Mouse (Mus musculus): ENCODE data around the gene Zfp398. TPM values are rescaled to one million over a fixed set of nuclear protein-coding genes. Genes with fewer than 3 reads are reported as not detected.

Gene Zfp398
- polyA plus RNA-seq, 1 experiment from 2014 or later = 8.6 TPM

GRCm38 (mm10) chr6:47877461-47878132, 42.1 kb downstream of the Zfp398 start:
- Histone ChIP-seq H3K27me3 (replicated peaks; ENCODE audit: low read depth, poor library complexity, severe bottlenecking) (no peaks in the 10 kb centered on the region), H3K36me3 (replicated peaks) (peaks cover 35% of the 10 kb centered on the region), H3K27ac (replicated peaks) (peak overlapping the region; percentile 98), H3K4me3 (peak overlapping the region; percentile 88), H3K4me1 (peaks cover 20% of the 10 kb centered on the region), H3K9me3 (no peaks in the 10 kb centered on the region)
- WGBS = under 1% methylated on average over 71 of the region's 71 CpGs
- peak; percentile 95 for DNase-seq (ENCODE audit: low spot score)

DNA sequence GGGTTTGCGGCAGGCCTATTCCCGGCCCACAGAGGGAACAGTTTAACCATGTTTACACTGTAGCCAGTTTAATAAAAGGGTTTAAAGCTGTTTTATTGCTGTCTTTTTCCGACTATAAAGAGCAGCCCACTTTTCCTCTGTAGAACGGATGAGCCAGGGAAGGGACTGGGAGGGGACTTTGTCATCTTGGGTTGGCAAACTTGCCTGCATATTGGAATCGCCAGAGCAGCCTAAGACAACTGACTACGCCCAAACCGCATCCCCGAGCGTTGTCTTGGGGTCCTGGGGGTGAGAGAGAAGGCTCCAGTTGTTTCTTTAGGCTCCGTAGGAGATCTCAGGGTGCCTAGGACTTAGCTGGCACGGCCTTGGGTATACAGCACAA, 42.7 kb downstream of the Zfp398 start:
- peaks cover 20% of the 10 kb centered on the region for H3K4me1 ChIP-seq
- H3K9me3 ChIP-seq = no peaks in the 10 kb centered on the region
- peak overlapping the region; percentile 88 for H3K4me3 ChIP-seq
- no peaks in the 10 kb centered on the region for H3K27me3 ChIP-seq (replicated peaks; ENCODE audit: low read depth, poor library complexity, severe bottlenecking)
- peaks cover 40% of the 10 kb centered on the region for H3K36me3 ChIP-seq (replicated peaks)
- peak overlapping the region; percentile 98 for H3K27ac ChIP-seq (replicated peaks)
- WGBS = 2% methylated on average over 11 of the region's 11 CpGs
- no peak for DNase-seq (ENCODE audit: low spot score)

- Histone ChIP-seq H3K4me1 (peaks cover 20% of the 10 kb centered on the region), H3K9me3 (no peaks in the 10 kb centered on the region), H3K4me3 (peak overlapping the region; percentile 88), H3K36me3 (replicated peaks) (peaks cover 45% of the 10 kb centered on the region), H3K27me3 (replicated peaks; ENCODE audit: low read depth, poor library complexity, severe bottlenecking) (no peaks in the 10 kb centered on the region), H3K27ac (replicated peaks) (peak overlapping the region; percentile 98)
- no peak for DNase-seq (ENCODE audit: low spot score)
- 45% methylated on average over 3 of the region's 3 CpGs for WGBS
Measured at GRCm38 (mm10) chr6:47878593-47878992, 43.1 kb downstream of the Zfp398 start.

GRCm38 (mm10) chr6:47879049-47879716, 43.7 kb downstream of the Zfp398 start:
- H3K27ac ChIP-seq (replicated peaks) = peak overlapping the region; percentile 98
- WGBS = 76% methylated on average over 4 of the region's 4 CpGs
- H3K9me3 ChIP-seq = no peaks in the 10 kb centered on the region
- H3K27me3 ChIP-seq (replicated peaks; ENCODE audit: low read depth, poor library complexity, severe bottlenecking) = no peaks in the 10 kb centered on the region
- peaks cover 50% of the 10 kb centered on the region for H3K36me3 ChIP-seq (replicated peaks)
- no peak for DNase-seq (ENCODE audit: low spot score)
- H3K4me1 ChIP-seq = peaks cover 20% of the 10 kb centered on the region
- H3K4me3 ChIP-seq = peak overlapping the region; percentile 88

- peaks cover 20% of the 10 kb centered on the region for H3K4me1 ChIP-seq
- H3K36me3 ChIP-seq (replicated peaks) = peaks cover 60% of the 10 kb centered on the region
- no peak for DNase-seq (ENCODE audit: low spot score)
- 0 out of 2 replicates have a peak overlapping the region, but pooled peaks have one; percentile 6 for H3K27ac ChIP-seq (replicated peaks)
- H3K27me3 ChIP-seq (replicated peaks; ENCODE audit: low read depth, poor library complexity, severe bottlenecking) = no peaks in the 10 kb centered on the region
- no peaks in the 10 kb centered on the region for H3K9me3 ChIP-seq
- 94% methylated on average over 10 of the region's 10 CpGs for WGBS
- no peak overlapping the region for H3K4me3 ChIP-seq
Measured at GRCm38 (mm10) chr6:47880166-47880565, 44.7 kb downstream of the Zfp398 start.

- Histone ChIP-seq H3K4me3 (no peak overlapping the region), H3K36me3 (replicated peaks) (peaks cover 98% of the 10 kb centered on the region), H3K9me3 (no peaks in the 10 kb centered on the region), H3K27ac (replicated peaks) (no peak overlapping the region), H3K27me3 (replicated peaks; ENCODE audit: low read depth, poor library complexity, severe bottlenecking) (no peaks in the 10 kb centered on the region), H3K4me1 (no peaks in the 10 kb centered on the region)
- DNase-seq (ENCODE audit: low spot score) = no peak
- 85% methylated on average over 8 of the region's 8 CpGs for WGBS
Measured at GRCm38 (mm10) chr6:47888812-47889383, 53.4 kb downstream of the Zfp398 start.

DNA sequence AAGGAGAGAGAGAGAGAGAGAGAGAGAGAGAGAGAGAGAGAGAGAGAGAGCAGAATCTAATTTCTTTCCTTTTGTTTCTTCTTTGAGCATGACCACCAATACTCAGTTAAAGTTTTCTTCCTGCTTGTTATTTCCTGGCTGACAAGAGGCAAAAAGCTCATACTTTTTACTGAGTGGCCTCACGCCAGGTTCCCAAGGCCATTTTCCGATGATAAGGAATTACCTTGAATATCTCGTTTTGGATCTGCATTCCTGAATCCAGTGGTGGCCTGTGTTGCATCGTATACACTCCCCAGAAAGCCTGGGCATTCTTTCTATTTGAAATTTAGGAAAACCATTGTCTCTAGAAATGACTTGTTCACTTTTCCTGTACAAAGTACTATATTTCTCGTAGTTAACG, 64.0 kb downstream of the Zfp398 start:
- 94% methylated on average over 6 of the region's 6 CpGs for WGBS
- no peaks in the 10 kb centered on the region for H3K9me3 ChIP-seq
- DNase-seq (ENCODE audit: low spot score) = no peak
- peaks cover 23% of the 10 kb centered on the region for H3K27me3 ChIP-seq (replicated peaks; ENCODE audit: low read depth, poor library complexity, severe bottlenecking)
- H3K4me1 ChIP-seq = peaks cover 3% of the 10 kb centered on the region; the same call in 1 of the 2 replicates
- H3K36me3 ChIP-seq (replicated peaks) = peaks cover 79% of the 10 kb centered on the region
- H3K27ac ChIP-seq (replicated peaks) = no peak overlapping the region
- no peak overlapping the region for H3K4me3 ChIP-seq

DNA sequence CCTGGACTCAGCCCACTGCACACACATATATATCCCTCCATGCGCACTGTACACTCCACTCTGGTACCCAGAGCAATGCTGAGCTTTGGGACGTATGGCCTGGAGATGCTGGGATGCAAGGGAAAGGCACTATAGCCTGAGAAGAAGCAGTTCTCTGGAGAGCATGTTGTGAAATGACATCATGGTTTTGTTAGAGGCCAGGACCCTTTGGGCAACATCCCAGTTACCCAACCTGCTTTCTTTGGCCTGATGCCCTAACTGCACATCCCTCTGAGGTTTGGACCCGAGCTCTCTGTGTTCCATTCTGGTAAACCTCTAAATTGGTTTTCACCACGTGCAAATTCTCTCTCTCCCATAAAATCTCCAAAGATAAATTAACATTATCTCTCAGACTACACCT, 68.1 kb downstream of the Zfp398 start:
- H3K4me3 ChIP-seq = no peak overlapping the region
- WGBS = 82% methylated on average over 4 of the region's 4 CpGs
- peaks cover 7% of the 10 kb centered on the region; the same call in 1 of the 2 replicates for H3K9me3 ChIP-seq
- H3K4me1 ChIP-seq = peaks cover 8% of the 10 kb centered on the region; the same call in 1 of the 2 replicates
- no peak overlapping the region for H3K27ac ChIP-seq (replicated peaks)
- peaks cover 36% of the 10 kb centered on the region for H3K27me3 ChIP-seq (replicated peaks; ENCODE audit: low read depth, poor library complexity, severe bottlenecking)
- peaks cover 95% of the 10 kb centered on the region for H3K36me3 ChIP-seq (replicated peaks)
- no peak for DNase-seq (ENCODE audit: low spot score)

- Histone ChIP-seq H3K4me3 (peak overlapping the region; percentile 31; the same call in 1 of the 2 replicates), H3K4me1 (peaks cover 8% of the 10 kb centered on the region; the same call in 1 of the 2 replicates), H3K27ac (replicated peaks) (no peak overlapping the region), H3K9me3 (peaks cover 7% of the 10 kb centered on the region; the same call in 1 of the 2 replicates), H3K36me3 (replicated peaks) (peaks cover 87% of the 10 kb centered on the region), H3K27me3 (replicated peaks; ENCODE audit: low read depth, poor library complexity, severe bottlenecking) (peaks cover 36% of the 10 kb centered on the region)
- WGBS = 35% methylated on average over 19 of the region's 19 CpGs
- DNase-seq (ENCODE audit: low spot score) = peak; percentile 31
Measured at GRCm38 (mm10) chr6:47904361-47904760, 68.9 kb downstream of the Zfp398 start.

DNA sequence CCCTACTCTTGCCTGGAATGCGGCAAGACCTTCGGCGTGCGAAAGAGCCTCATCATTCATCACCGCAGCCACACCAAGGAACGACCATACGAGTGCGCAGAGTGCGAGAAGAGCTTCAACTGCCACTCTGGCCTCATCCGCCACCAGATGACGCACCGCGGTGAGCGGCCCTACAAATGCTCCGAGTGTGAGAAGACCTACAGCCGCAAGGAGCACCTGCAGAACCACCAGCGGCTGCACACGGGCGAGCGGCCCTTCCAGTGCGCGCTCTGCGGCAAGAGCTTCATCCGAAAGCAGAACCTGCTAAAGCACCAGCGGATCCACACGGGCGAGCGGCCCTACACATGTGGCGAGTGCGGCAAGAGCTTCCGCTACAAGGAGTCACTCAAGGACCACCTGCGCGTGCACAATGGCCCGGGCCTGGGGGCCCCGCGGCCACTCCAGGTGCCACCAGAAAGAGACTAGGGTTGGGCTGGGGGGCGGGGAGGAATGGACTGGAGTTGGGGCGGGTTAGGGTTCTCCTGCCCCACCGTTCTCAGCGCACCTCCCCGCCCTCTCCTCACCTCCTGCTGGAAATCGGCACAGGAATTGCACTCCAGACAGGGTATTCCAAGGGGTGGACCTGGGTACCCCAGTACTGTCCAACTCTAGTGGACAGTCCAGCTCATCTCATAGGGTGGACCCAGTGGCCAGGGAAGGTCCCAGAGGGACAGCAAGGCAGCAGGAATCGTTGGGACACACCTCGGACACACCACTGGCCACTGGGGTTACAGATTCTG, 69.6 kb downstream of the Zfp398 start:
- WGBS = 50% methylated on average over 44 of the region's 44 CpGs
- peaks cover 80% of the 10 kb centered on the region for H3K36me3 ChIP-seq (replicated peaks)
- H3K9me3 ChIP-seq = peaks cover 7% of the 10 kb centered on the region; the same call in 1 of the 2 replicates
- peak; percentile 35 for DNase-seq (ENCODE audit: low spot score)
- H3K4me1 ChIP-seq = peaks cover 8% of the 10 kb centered on the region; the same call in 1 of the 2 replicates
- H3K4me3 ChIP-seq = peak overlapping the region; percentile 31; the same call in 1 of the 2 replicates
- H3K27me3 ChIP-seq (replicated peaks; ENCODE audit: low read depth, poor library complexity, severe bottlenecking) = peaks cover 36% of the 10 kb centered on the region
- no peak overlapping the region for H3K27ac ChIP-seq (replicated peaks)

DNA sequence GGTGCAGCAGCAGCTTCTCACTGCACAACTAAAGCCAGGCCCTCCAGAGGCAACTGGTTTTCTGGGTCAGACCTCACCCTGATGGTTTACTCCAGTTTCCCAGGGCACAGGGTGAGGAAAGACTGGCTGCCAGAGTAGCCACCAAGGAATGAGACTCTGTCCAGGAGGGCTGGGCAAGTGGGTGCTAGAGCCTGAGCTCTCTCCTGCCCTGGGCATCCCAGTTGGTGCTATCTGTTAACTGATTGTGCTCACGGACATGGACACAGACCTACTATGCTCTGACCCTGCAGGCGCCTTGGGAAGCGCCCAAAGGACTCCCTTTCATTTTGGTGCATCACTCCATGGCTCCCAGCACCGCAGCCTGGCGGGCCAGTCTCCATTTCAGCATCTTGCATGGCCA, 70.9 kb downstream of the Zfp398 start:
- Histone ChIP-seq H3K36me3 (replicated peaks) (peaks cover 68% of the 10 kb centered on the region), H3K27ac (replicated peaks) (no peak overlapping the region)
- 93% methylated on average over 5 of the region's 5 CpGs for WGBS

DNA sequence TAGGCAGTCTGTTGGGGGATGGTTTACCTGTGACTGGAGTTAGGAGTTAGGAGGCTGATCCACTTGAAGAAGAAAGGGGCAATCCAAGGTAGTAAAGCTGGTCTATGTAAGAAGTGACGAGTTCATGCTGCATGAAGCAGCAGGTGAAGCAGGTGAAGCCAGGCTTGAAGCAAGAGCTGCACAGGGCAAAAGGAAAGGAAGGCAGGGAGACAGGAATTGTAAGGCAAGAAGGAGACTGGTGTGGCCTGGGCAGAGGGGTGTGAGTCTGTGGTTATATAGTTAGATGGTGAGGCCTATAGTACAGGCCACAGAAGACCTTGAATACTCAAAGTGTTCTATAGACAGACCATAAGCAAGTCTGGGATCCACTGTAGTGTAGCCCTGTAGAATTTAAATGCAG, 73.5 kb downstream of the Zfp398 start:
- no peak overlapping the region for H3K4me3 ChIP-seq
- H3K9me3 ChIP-seq = peaks cover 7% of the 10 kb centered on the region; the same call in 1 of the 2 replicates
- peaks cover 16% of the 10 kb centered on the region for H3K27me3 ChIP-seq (replicated peaks; ENCODE audit: low read depth, poor library complexity, severe bottlenecking)
- peaks cover 8% of the 10 kb centered on the region; the same call in 1 of the 2 replicates for H3K4me1 ChIP-seq
- no peak overlapping the region for H3K27ac ChIP-seq (replicated peaks)
- H3K36me3 ChIP-seq (replicated peaks) = peaks cover 41% of the 10 kb centered on the region
- WGBS = 83% methylated on average over 1 of the region's 1 CpGs
- DNase-seq (ENCODE audit: low spot score) = no peak

More for the DNA sequence above, 70.9 kb downstream of the Zfp398 start:
- H3K9me3 ChIP-seq = peaks cover 7% of the 10 kb centered on the region; the same call in 1 of the 2 replicates
- DNase-seq (ENCODE audit: low spot score) = no peak
- peaks cover 36% of the 10 kb centered on the region for H3K27me3 ChIP-seq (replicated peaks; ENCODE audit: low read depth, poor library complexity, severe bottlenecking)
- no peak overlapping the region for H3K4me3 ChIP-seq
- H3K4me1 ChIP-seq = peaks cover 8% of the 10 kb centered on the region; the same call in 1 of the 2 replicates

Measured in embryonic facial prominence, embryonic 10.5 days (tissue).